Mouse (Mus musculus): ENCODE data around the gene Slc50a1.

DNA sequence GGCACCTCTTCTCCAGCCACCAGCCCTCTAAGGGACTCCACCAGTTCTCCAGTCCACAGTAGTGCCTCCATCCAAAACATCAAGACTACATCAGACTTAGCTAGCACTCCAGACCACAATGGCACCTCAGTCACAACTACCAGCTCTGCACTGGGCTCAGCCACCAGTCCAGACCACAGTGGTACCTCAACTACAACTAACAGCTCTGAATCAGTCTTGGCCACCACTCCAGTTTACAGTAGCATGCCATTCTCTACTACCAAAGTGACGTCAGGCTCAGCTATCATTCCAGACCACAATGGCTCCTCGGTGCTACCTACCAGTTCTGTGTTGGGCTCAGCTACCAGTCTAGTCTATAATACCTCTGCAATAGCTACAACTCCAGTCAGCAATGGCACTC, 39.8 kb downstream of the Slc50a1 start:
- TF ChIP-seq POLR2A (IDR thresholded peaks at IDR 0.05; ENCODE audit: borderline replicate concordance, extremely low read depth, low read depth, low read length): no peak
- no peak for TF ChIP-seq CTCF (IDR thresholded peaks at IDR 0.05; ENCODE audit: insufficient read depth, low read length)
